Mouse (Mus musculus) left cerebral cortex, adult 11 months (tissue): Measurements from ENCODE around the gene Fosb.

Source experiments
- DNase-seq: peaks from one replicate; pipeline ENCODE4 v3.0.0; 2022; ENCODE audit warnings: low spot score

The Fosb gene

GRCm38 (mm10) chr7:19306819-19307738 lies 2.8 kb downstream of the Fosb start:
- no peak for DNase-seq

GRCm38 (mm10) chr7:19305796-19306765 lies 3.8 kb downstream of the Fosb start:
- DNase-seq, result no peak

GRCm38 (mm10) chr7:19305413-19305735 lies 4.5 kb downstream of the Fosb start:
- DNase-seq, result no peak

- DNase-seq, result no peak
Observed at GRCm38 (mm10) chr7:19304501-19305412, 5.1 kb downstream of the Fosb start.

GRCm38 (mm10) chr7:19303770-19304169 lies 6.1 kb downstream of the Fosb start:
- no peak for DNase-seq

- no peak for DNase-seq
Observed at GRCm38 (mm10) chr7:19303046-19303305, 6.9 kb downstream of the Fosb start.

- no peak for DNase-seq
Observed at GRCm38 (mm10) chr7:19302264-19303045, 7.4 kb downstream of the Fosb start.

- no peak for DNase-seq
Observed at GRCm38 (mm10) chr7:19301461-19302263, 8.2 kb downstream of the Fosb start.

- no peak for DNase-seq
Observed at GRCm38 (mm10) chr7:19300501-19301421, 9.1 kb downstream of the Fosb start.

GRCm38 (mm10) chr7:19299194-19299593 lies 10.7 kb downstream of the Fosb start:
- DNase-seq, result no peak

GRCm38 (mm10) chr7:19297794-19298193 lies 12.1 kb downstream of the Fosb start:
- DNase-seq, result no peak

- no peak for DNase-seq
Observed at GRCm38 (mm10) chr7:19297034-19297433, 12.8 kb downstream of the Fosb start.

GRCm38 (mm10) chr7:19295503-19296185 lies 14.2 kb downstream of the Fosb start:
- peak; percentile 92 for DNase-seq

- DNase-seq, result no peak
Observed at GRCm38 (mm10) chr7:19290969-19291596, 18.8 kb downstream of the Fosb start.

GRCm38 (mm10) chr7:19284763-19285162 lies 25.1 kb downstream of the Fosb start:
- no peak for DNase-seq

GRCm38 (mm10) chr7:19283406-19283804 lies 26.4 kb downstream of the Fosb start:
- no peak for DNase-seq

- DNase-seq, result no peak
Observed at GRCm38 (mm10) chr7:19282791-19283405, 27.0 kb downstream of the Fosb start.

- peak; percentile 71 for DNase-seq
Observed at GRCm38 (mm10) chr7:19282385-19282784, 27.5 kb downstream of the Fosb start, which contains the start of gene Rtn2. TSS of gene Rtn2 (plus strand) at chr7:19282624.
